Mouse (Mus musculus) layer of hippocampus, adult 2 months (tissue): ENCODE measurements at regions not wholly inside any gene's neighbourhood (a gene's known extent, or its start where the extent isn't known, plus 50 kb on each side); places are given as distances from the start of the nearest gene placed in this dataset.
A peak's percentile ranks its signal among the peaks of the same experiment; 100 is the strongest.

ENCODE experiments used
- DNase-seq, 2 experiments: peaks; one replicate each; pipeline ENCODE4 v3.0.0; 2022; ENCODE audit warnings: low spot score in 2 of 2
- H3K27ac ChIP-seq: fragments of 200-600 bp; 2 replicates; pipeline ENCODE4 v1.8.1; 2022
- H3K4me3 ChIP-seq: fragments of 200-600 bp; 2 replicates; pipeline ENCODE4 v1.8.1; 2022; ENCODE audit warnings: mild to moderate bottlenecking
- CTCF ChIP-seq: fragments of 200-600 bp; conservative IDR thresholded peaks from 2 replicates; pipeline ENCODE4 v1.8.1; 2022; ENCODE audit warnings: antibody characterized with exemption, mild to moderate bottlenecking, moderate library complexity

DNA sequence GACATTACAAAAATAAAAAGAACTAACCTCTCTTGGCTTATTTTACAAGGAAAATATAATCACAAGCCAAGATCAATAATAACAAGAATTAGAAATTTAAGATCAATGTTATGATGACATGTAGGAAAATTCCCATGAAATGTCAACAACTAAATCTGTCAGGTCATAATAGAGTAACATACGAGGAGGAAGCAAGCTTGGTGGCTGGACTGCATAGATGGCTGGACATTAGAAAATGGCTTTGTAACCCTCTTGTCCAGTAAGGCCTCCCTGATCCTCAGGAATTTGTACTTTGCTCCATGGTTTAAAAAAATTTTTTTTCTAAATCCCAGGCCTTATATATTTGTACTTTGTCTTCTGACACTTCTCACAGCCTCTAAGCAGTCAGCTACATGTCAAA lies 132.7 kb upstream of the Aoah start:
- no peak overlapping the region for H3K27ac ChIP-seq
- H3K4me3 ChIP-seq: no peak overlapping the region
- no peak for DNase-seq
- no peak for TF ChIP-seq CTCF

- DNase-seq: no peak
- no peak overlapping the region for H3K4me3 ChIP-seq
- H3K27ac ChIP-seq: no peak overlapping the region
- TF ChIP-seq CTCF: peak; percentile 23; the same call in 1 of the 2 replicates
Observed at GRCm38 (mm10) chr13:20678754-20679153, 115.2 kb upstream of the Aoah start.

GRCm38 (mm10) chr13:20686914-20687313 lies 107.0 kb upstream of the Aoah start:
- no peak for DNase-seq
- no peak for TF ChIP-seq CTCF
- Histone ChIP-seq H3K27ac (no peak overlapping the region), H3K4me3 (no peak overlapping the region)

- no peak for TF ChIP-seq CTCF
- DNase-seq: no peak
- H3K27ac ChIP-seq: no peak overlapping the region
- H3K4me3 ChIP-seq: no peak overlapping the region
Observed at GRCm38 (mm10) chr13:20687453-20687852, 106.5 kb upstream of the Aoah start.

- no peak overlapping the region for H3K27ac ChIP-seq
- no peak for DNase-seq
- H3K4me3 ChIP-seq: no peak overlapping the region
- TF ChIP-seq CTCF: no peak
Observed at GRCm38 (mm10) chr13:20711486-20711885, 82.4 kb upstream of the Aoah start.

- no peak for DNase-seq
- Histone ChIP-seq H3K4me3 (no peak overlapping the region), H3K27ac (no peak overlapping the region)
- no peak for TF ChIP-seq CTCF
Observed at GRCm38 (mm10) chr13:20723326-20724120, 70.4 kb upstream of the Aoah start.

GRCm38 (mm10) chr13:20724419-20724818 lies 69.5 kb upstream of the Aoah start:
- DNase-seq: no peak
- no peak overlapping the region for H3K4me3 ChIP-seq
- TF ChIP-seq CTCF: no peak
- no peak overlapping the region for H3K27ac ChIP-seq

GRCm38 (mm10) chr13:20725556-20725955 lies 68.4 kb upstream of the Aoah start:
- no peak for TF ChIP-seq CTCF
- no peak overlapping the region for H3K27ac ChIP-seq
- H3K4me3 ChIP-seq: no peak overlapping the region
- no peak for DNase-seq

- Histone ChIP-seq H3K27ac (no peak overlapping the region), H3K4me3 (no peak overlapping the region)
- no peak for DNase-seq
- TF ChIP-seq CTCF: no peak
Observed at GRCm38 (mm10) chr13:20728064-20728463, 65.8 kb upstream of the Aoah start.

DNA sequence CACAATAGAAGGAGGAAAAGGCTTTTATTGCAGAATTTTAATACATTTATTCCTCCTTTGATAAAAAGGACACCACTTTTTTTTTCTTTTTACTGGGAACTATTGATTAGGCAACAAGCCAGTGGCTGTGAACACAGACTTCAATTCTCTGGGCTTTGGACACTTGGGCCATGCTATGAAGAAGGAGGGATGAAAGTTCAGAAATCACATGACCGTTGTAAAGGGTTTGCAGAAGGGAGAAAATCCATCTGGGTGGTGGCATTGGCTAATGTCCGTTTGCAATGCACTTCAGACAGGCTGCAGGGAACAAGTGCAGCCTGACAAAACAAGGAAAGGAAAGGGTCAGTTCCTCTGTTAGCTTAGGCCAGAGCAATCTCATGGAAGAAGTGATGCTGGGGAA lies 60.9 kb upstream of the Aoah start:
- no peak overlapping the region for H3K27ac ChIP-seq
- no peak overlapping the region for H3K4me3 ChIP-seq
- no peak for DNase-seq
- no peak for TF ChIP-seq CTCF

GRCm38 (mm10) chr13:20734283-20734682 lies 59.6 kb upstream of the Aoah start:
- TF ChIP-seq CTCF: no peak
- Histone ChIP-seq H3K4me3 (no peak overlapping the region), H3K27ac (no peak overlapping the region)
- no peak for DNase-seq

- no peak for DNase-seq
- Histone ChIP-seq H3K27ac (no peak overlapping the region), H3K4me3 (no peak overlapping the region)
- TF ChIP-seq CTCF: no peak
Observed at GRCm38 (mm10) chr13:20736609-20737008, 57.3 kb upstream of the Aoah start.
